Mouse (Mus musculus): Measurements from ENCODE around the gene Itgb2. TPM values are rescaled to one million over a fixed set of nuclear protein-coding genes. Genes with fewer than 3 reads are reported as not detected.

Gene Itgb2
- polyA plus RNA-seq, 1 experiment from 2014 or later: 0.64 TPM

DNA sequence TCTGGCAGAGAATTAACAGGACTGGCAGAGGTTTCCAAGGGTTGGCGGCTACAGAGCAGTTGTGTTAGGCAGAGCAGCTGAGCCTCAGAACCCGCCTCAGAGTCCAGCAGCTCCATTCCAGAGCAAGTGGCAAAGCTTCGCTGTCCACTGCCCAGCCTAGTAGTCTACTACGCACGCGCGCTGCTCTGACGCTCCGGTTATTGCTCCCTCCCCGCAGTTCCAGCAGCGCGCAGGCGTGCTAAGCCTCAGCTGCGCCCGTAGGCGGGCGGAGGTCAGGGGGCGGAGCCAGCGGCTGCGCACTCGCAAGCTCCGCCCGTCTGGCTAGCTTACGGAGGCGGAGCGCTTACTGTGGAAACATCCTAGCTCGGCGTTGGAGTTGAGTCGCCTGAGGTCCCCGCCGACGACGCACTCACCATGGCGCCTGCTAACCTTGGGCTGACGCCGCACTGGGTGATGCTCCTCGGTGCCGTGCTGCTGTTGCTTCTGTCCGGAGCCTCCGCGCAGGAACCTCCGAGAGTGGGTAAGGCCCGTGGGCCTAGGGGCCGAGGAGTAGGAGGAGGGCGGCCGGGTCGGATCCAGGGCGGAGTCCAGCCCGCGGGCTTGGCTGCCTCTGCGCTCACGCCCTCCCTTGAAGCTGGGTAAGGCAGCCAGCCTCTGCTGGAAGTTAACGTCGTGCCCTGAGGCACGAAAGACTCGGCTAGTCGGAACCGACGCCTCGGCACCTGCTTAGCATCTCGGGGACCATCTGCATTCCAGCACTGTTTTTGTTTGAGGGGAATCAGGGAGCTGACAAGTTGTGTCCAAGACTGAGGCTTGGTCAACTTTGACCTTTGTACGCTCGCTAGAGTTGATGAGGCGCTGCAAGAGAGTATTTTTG is 51.6 kb downstream of the Itgb2 start, which contains the start of gene Pttg1ip:
Gene Pttg1ip (plus strand): TSS at position 313 of the 877 bp plus-strand sequence.
- peak within 1 kb of the TSS; percentile 82 for H3K9ac ChIP-seq (ENCODE audit: low read length)
- DNase-seq (ENCODE audit: low spot score): peak; percentile 95
- under 1% methylated on average over 63 of the region's 64 CpGs for WGBS

DNA sequence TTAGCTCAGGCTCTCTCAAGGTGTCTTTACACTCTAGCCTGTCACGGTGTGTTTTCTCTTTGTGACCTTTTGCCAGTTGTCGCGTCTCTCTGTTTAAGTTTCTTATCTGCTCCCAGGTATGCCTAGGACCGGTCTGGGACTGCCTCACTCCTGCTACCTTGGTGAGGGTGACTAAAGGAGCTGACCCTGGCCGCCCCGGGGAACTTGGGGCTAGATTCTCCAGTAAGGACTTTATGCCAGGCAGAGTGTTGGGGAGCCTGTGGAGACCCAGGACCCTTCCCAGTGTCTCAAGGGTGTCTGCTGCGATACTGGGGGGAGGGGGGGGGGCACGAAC is 52.2 kb downstream of the Itgb2 start:
- Histone ChIP-seq H3K36me3 (ENCODE audit: control insufficient read depth, insufficient read depth, low read length) (peaks cover 2% of the 10 kb centered on the region; the same call in 1 of the 2 replicates), H3K27me3 (ENCODE audit: control insufficient read depth, insufficient read depth, low read length) (no peaks in the 10 kb centered on the region), H3K27ac (replicated peaks; ENCODE audit: low read depth, low read length) (no peak overlapping the region), H3K4me3 (ENCODE audit: low read depth, low read length) (peak overlapping the region; percentile 77), H3K9ac (ENCODE audit: low read length) (peak overlapping the region; percentile 82), H3K9me3 (ENCODE audit: control insufficient read depth, low read length) (no peaks in the 10 kb centered on the region), H3K4me2 (ENCODE audit: low read depth, severe bottlenecking) (peak overlapping the region; percentile 74), H3K4me1 (ENCODE audit: control insufficient read depth, insufficient read depth, low read length) (peaks cover 2% of the 10 kb centered on the region; the same call in 1 of the 2 replicates)
- 16% methylated on average over 8 of the region's 8 CpGs for whole genome bisulfite sequencing
- ATAC-seq (ENCODE audit: insufficient number of reproducible peaks, low FRiP score, low TSS enrichment, low read depth): 0 out of 2 replicates have a peak, but pooled peaks have one; percentile 2
- no peak for DNase-seq (ENCODE audit: low spot score)

More for the DNA sequence above, 51.6 kb downstream of the Itgb2 start, which contains the start of gene Pttg1ip:
- ATAC-seq (ENCODE audit: insufficient number of reproducible peaks, low FRiP score, low TSS enrichment, low read depth): peak; percentile 97
- no peaks in the 10 kb centered on the region for H3K27me3 ChIP-seq (ENCODE audit: control insufficient read depth, insufficient read depth, low read length)
- peak within 1 kb of the TSS; percentile 77 for H3K4me3 ChIP-seq (ENCODE audit: low read depth, low read length)
- H3K9me3 ChIP-seq (ENCODE audit: control insufficient read depth, low read length): no peaks in the 10 kb centered on the region
- H3K4me2 ChIP-seq (ENCODE audit: low read depth, severe bottlenecking): peak within 1 kb of the TSS; percentile 74
- no peaks in the 10 kb centered on the region for H3K36me3 ChIP-seq (ENCODE audit: control insufficient read depth, insufficient read depth, low read length)
- peaks cover 2% of the 10 kb centered on the region; the same call in 1 of the 2 replicates for H3K4me1 ChIP-seq (ENCODE audit: control insufficient read depth, insufficient read depth, low read length)
- H3K27ac ChIP-seq (replicated peaks; ENCODE audit: low read depth, low read length): peak within 1 kb of the TSS; percentile 82

DNA sequence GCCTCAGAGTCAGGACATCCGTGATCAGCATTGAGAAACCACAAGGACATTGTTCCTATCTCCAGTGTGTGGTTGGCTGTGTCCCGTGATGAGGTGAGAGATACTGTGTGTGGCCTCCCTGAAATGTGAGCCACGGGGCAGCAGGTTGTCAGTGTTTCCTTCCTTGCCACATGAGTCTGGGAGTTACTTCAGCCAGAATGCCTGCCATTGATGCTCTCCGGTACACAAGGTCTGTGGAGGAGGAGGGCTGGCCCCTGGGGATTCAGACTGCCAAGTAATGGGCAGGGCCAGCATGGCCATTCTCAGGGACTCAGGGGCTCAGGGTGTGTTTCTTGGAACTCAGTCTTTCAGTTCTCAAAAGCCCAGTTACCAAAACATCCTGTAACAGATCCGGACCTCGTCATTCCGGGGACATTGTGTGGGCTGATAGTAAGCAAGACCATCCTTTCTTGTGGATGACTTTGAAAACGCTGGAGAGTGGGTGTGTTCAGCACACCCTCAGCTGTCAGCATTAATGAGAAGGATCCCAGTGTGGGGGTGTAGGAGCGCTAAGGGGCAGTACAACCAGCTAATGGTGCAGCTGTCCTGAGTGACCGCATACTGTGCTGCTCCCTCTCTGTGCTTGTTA is 53.9 kb downstream of the Itgb2 start:
- Histone ChIP-seq H3K27ac (replicated peaks; ENCODE audit: low read depth, low read length) (no peak overlapping the region), H3K9ac (ENCODE audit: low read length) (no peak overlapping the region), H3K4me2 (ENCODE audit: low read depth, severe bottlenecking) (no peak overlapping the region), H3K27me3 (ENCODE audit: control insufficient read depth, insufficient read depth, low read length) (no peaks in the 10 kb centered on the region), H3K4me1 (ENCODE audit: control insufficient read depth, insufficient read depth, low read length) (peaks cover 2% of the 10 kb centered on the region; the same call in 1 of the 2 replicates), H3K4me3 (ENCODE audit: low read depth, low read length) (no peak overlapping the region), H3K36me3 (ENCODE audit: control insufficient read depth, insufficient read depth, low read length) (peaks cover 9% of the 10 kb centered on the region), H3K9me3 (ENCODE audit: control insufficient read depth, low read length) (no peaks in the 10 kb centered on the region)
- DNase-seq (ENCODE audit: low spot score): no peak
- 88% methylated on average over 10 of the region's 10 CpGs for WGBS
- no peak for ATAC-seq (ENCODE audit: insufficient number of reproducible peaks, low FRiP score, low TSS enrichment, low read depth)

DNA sequence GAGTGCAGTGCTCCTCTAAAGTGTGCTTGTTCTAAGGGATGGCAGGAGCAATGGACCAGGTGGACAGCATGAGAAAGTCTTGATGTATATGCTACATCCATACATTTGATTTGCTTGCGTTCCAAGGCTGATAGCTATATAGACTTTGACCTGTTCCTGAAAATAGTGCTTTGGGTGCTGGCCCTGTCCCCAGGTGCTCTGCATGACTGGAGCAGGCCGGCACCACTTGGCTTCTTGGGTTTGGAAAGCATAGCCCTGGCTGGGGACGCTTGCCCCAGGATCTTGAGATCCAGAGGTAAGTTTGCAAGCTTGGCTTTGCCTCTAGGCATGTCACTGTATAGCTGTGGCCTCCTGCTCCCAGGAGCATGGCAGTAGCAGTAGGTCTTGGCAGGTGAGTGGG is 56.6 kb downstream of the Itgb2 start:
- Histone ChIP-seq H3K36me3 (ENCODE audit: control insufficient read depth, insufficient read depth, low read length) (peaks cover 12% of the 10 kb centered on the region), H3K27ac (replicated peaks; ENCODE audit: low read depth, low read length) (no peak overlapping the region), H3K4me3 (ENCODE audit: low read depth, low read length) (no peak overlapping the region), H3K9ac (ENCODE audit: low read length) (no peak overlapping the region), H3K9me3 (ENCODE audit: control insufficient read depth, low read length) (no peaks in the 10 kb centered on the region), H3K27me3 (ENCODE audit: control insufficient read depth, insufficient read depth, low read length) (no peaks in the 10 kb centered on the region), H3K4me2 (ENCODE audit: low read depth, severe bottlenecking) (no peak overlapping the region), H3K4me1 (ENCODE audit: control insufficient read depth, insufficient read depth, low read length) (peaks cover 2% of the 10 kb centered on the region; the same call in 1 of the 2 replicates)
- 91% methylated on average over 3 of the region's 3 CpGs for WGBS
- DNase-seq (ENCODE audit: low spot score) (no peak), ATAC-seq (ENCODE audit: insufficient number of reproducible peaks, low FRiP score, low TSS enrichment, low read depth) (no peak)

DNA sequence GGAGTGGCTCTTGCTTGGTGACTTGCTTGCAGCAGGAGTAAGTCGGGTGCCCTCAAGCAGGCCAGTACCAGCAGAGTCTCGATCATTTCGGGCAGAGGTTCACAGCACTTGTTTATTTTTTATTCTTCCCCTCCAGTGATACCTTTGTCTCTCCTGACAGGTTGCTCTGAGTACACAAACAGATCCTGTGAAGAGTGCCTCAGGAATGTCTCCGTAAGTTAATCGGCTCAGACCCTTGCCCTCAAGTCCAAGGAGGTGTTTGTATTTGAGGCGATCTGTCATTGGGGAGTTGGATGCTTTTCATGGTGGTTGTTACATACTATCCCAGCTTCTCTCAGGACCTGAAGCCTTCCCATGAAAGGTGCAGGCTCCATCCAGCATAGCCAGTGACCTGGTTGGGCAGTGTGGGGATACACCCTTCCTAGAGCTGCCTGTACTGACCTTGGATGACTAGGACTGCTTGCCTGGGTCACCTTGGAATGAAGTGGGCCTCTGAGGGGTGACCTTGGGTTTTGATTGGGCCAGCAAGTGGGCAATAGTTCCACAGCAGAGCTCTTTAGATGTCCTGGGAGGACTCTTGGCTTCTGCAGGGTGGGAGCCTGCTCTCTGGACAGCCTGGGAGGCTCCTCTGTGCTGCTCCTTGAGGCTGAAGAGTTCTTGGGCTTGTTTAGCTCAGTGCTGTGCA is 57.2 kb downstream of the Itgb2 start:
- Histone ChIP-seq H3K4me2 (ENCODE audit: low read depth, severe bottlenecking) (no peak overlapping the region), H3K27ac (replicated peaks; ENCODE audit: low read depth, low read length) (no peak overlapping the region), H3K9me3 (ENCODE audit: control insufficient read depth, low read length) (no peaks in the 10 kb centered on the region), H3K4me1 (ENCODE audit: control insufficient read depth, insufficient read depth, low read length) (peaks cover 1% of the 10 kb centered on the region; the same call in 1 of the 2 replicates), H3K36me3 (ENCODE audit: control insufficient read depth, insufficient read depth, low read length) (peaks cover 12% of the 10 kb centered on the region), H3K4me3 (ENCODE audit: low read depth, low read length) (no peak overlapping the region), H3K9ac (ENCODE audit: low read length) (no peak overlapping the region), H3K27me3 (ENCODE audit: control insufficient read depth, insufficient read depth, low read length) (no peaks in the 10 kb centered on the region)
- ATAC-seq (ENCODE audit: insufficient number of reproducible peaks, low FRiP score, low TSS enrichment, low read depth) (no peak), DNase-seq (ENCODE audit: low spot score) (no peak)
- 95% methylated on average over 6 of the region's 6 CpGs for WGBS

DNA sequence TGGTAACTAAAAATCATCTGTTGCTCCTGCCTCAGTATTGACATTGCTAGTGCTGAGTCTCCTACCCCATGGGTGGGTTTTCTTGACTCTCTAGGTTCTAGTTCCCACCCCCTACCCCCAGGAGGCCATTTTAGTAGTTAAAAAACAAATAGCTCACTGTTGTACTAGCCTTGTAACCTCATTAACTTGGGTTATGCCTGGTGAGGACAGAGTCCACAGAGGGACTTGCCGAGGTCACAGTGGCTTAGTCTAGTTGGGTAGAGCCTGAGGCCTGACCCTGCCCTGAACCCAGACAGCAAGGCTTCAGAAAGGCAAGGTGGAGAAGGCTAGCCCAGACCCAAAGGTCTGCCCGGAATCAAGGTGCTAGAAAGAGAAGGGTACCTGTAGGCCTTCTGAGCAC is 58.0 kb downstream of the Itgb2 start:
- Histone ChIP-seq H3K9ac (ENCODE audit: low read length) (no peak overlapping the region), H3K9me3 (ENCODE audit: control insufficient read depth, low read length) (no peaks in the 10 kb centered on the region), H3K27me3 (ENCODE audit: control insufficient read depth, insufficient read depth, low read length) (no peaks in the 10 kb centered on the region), H3K27ac (replicated peaks; ENCODE audit: low read depth, low read length) (no peak overlapping the region), H3K4me1 (ENCODE audit: control insufficient read depth, insufficient read depth, low read length) (no peaks in the 10 kb centered on the region), H3K4me2 (ENCODE audit: low read depth, severe bottlenecking) (no peak overlapping the region), H3K36me3 (ENCODE audit: control insufficient read depth, insufficient read depth, low read length) (peaks cover 14% of the 10 kb centered on the region), H3K4me3 (ENCODE audit: low read depth, low read length) (no peak overlapping the region)
- 90% methylated on average over 2 of the region's 2 CpGs for WGBS
- ATAC-seq (ENCODE audit: insufficient number of reproducible peaks, low FRiP score, low TSS enrichment, low read depth) (no peak), DNase-seq (ENCODE audit: low spot score) (no peak)

DNA sequence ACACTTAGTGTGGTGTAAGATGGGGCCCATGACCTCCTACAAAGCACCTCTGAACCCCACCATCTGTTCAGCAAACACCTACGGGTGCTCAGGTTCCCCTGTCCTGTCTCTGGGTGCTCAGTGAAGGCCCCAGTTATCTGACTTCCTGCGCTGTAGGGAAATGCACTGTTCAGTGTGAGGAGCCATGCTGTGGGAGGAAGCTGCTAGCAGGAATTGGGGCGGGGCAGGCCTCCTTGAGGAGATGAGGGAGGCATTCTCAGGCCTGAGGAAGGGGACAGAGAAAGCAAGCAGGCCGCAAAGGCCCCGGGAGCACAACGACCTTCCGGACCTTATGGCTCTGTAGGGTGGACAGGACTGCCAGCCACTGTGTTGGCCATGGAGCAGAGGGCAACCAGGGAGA is 59.1 kb downstream of the Itgb2 start:
- Histone ChIP-seq H3K4me3 (ENCODE audit: low read depth, low read length) (no peak overlapping the region), H3K36me3 (ENCODE audit: control insufficient read depth, insufficient read depth, low read length) (peaks cover 16% of the 10 kb centered on the region), H3K9me3 (ENCODE audit: control insufficient read depth, low read length) (no peaks in the 10 kb centered on the region), H3K9ac (ENCODE audit: low read length) (no peak overlapping the region), H3K27ac (replicated peaks; ENCODE audit: low read depth, low read length) (no peak overlapping the region), H3K27me3 (ENCODE audit: control insufficient read depth, insufficient read depth, low read length) (no peaks in the 10 kb centered on the region), H3K4me2 (ENCODE audit: low read depth, severe bottlenecking) (no peak overlapping the region), H3K4me1 (ENCODE audit: control insufficient read depth, insufficient read depth, low read length) (no peaks in the 10 kb centered on the region)
- WGBS: 86% methylated on average over 7 of the region's 7 CpGs
- ATAC-seq (ENCODE audit: insufficient number of reproducible peaks, low FRiP score, low TSS enrichment, low read depth) (no peak), DNase-seq (ENCODE audit: low spot score) (no peak)

DNA sequence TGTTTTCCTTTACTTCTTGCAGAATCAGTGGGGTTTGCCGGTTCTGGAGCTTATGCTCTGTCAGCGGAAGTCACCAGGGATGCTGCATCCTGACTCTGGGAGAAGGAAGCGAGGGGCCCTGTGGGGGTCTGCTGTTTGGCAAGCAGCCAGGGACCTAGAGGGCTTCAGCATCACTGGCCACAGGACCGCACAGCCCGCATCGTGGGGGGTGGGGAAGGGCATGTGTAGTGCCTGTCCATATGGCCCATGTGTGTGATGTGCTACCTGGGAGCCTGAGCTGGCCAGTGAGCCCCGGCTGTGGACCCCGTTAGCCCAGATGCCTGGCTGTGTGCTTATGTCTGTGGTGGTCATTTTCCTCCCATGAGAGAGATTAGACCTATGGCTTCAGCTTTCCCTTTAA is 59.7 kb downstream of the Itgb2 start:
- Histone ChIP-seq H3K4me1 (ENCODE audit: control insufficient read depth, insufficient read depth, low read length) (no peaks in the 10 kb centered on the region), H3K36me3 (ENCODE audit: control insufficient read depth, insufficient read depth, low read length) (peaks cover 22% of the 10 kb centered on the region), H3K4me2 (ENCODE audit: low read depth, severe bottlenecking) (no peak overlapping the region), H3K27ac (replicated peaks; ENCODE audit: low read depth, low read length) (no peak overlapping the region), H3K4me3 (ENCODE audit: low read depth, low read length) (no peak overlapping the region), H3K9ac (ENCODE audit: low read length) (no peak overlapping the region), H3K9me3 (ENCODE audit: control insufficient read depth, low read length) (no peaks in the 10 kb centered on the region), H3K27me3 (ENCODE audit: control insufficient read depth, insufficient read depth, low read length) (no peaks in the 10 kb centered on the region)
- DNase-seq (ENCODE audit: low spot score) (no peak), ATAC-seq (ENCODE audit: insufficient number of reproducible peaks, low FRiP score, low TSS enrichment, low read depth) (no peak)
- WGBS: 86% methylated on average over 8 of the region's 8 CpGs
